Mouse (Mus musculus) WW6 (cell line): ENCODE data around the gene Fam131b.

Experiments used
- DNase-seq: peaks from one replicate; pipeline ENCODE4 v3.0.0-alpha.2; 2013; ENCODE audit warnings: low read depth, low spot score

Gene Fam131b

DNA sequence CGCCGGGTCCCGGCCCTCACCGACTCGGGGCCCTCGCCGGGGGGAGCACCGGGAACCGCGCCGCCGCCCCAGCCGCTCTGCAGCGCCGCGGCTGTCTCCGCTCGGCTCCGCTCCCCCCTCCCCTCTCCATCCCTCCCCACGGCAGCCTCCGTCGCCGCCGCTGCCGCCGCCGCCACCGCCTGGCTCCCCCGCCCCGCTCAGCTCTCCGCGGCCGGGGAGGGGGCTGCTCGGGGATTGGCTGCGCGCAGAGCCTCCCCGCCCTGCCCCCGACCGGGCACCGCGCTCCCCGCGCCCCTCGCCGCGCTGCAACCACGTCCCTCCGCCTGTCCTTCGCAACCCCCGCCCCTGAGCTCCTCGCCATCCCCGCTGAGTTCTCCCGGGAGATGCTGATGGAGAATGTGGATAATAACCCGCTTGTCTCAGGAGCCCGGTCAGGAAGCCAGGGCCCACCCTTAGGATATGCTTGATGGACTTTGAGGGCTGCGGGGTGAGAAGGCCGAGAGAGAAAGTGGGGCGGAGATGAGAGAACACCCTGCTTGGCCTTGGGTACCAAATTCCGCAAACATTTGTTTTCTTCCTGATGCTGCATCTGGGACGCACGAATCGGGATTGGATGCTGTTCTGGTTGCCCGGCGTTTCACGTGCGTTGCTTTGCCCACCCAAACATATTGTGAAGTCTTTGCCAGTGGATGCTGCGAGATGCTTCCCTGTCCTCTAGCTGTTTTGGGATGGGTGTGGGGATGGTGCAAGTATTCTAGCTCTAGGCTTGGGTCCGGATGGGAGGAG is at the start of gene Fam131b:
Gene Fam131b, minus strand, starts transcription at position 162 of the 786 bp plus-strand sequence.
- DNase-seq, result no peak

DNA sequence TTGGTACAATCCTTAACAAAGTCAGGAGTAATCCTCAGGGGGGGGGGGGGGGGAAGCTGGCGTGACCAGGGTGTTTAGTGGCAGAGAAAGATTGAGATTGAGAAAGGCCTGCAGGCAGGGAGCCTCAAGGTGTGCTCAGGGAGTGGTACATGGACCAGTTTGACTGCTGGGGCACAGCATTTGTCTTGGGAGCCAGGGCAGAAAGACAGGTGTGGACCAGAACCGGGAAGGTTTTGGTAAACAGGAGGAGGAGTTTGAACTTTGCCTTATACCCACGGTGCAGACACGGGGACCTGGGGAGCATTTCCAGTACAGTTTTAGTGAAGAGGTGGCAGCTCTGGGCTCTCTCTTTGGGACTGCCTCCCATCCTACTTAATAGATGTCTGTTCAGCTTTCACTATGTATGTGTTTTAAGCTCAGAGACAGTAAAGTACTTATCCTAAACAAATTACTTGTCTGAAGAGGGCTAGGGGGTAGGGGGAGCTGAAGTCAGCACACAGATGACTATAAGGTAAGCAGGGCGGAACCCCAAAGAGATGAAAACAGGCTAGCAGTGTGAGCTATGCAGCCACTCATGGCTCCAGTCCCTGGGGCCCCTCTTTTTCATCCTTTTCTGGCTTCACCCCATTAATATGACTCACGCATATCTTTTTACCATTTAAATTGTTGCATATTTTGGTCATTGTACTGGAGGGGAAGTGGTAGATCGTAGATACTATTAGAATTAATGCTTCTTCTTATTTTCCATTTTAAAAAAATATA is 49.4 kb upstream of the Fam131b start:
- DNase-seq, result no peak

DNA sequence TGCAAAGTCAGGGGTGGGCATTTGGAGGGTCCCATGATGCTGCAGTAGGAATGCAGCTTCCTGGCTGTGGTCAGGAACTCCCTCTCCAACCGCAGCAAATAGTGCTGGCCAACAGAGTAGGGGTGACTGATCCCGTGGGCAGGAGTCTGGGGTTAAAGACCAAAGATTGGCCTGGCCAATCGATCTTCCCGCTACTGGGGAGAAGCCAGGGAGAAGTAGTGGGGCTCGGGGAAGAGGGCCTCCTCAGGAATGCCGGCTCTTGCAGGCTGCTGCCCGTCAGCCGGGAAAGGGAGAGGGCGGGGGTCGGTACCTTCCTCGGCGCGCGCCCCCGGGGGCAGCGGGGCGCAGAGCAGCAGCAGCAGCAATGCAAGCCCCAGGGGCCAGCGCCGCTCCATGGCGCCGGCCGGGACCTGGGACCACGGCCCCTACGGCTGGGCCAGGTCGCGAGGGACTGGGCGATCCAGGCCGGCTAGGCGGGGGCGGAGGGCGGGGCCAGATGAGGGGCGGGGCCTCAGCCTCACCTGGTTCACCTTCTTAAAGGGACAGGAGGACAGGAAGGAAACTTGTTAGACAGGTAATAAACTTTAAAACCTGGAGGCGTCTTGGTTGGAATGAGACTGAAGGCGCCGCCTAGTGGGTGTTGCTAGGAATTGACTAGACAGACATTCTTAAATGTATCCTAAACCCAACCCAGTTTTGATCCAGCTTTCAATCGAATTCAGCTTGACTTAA is 48.5 kb upstream of the Fam131b start, which contains the start of gene Epha1:
Gene Epha1, minus strand, starts transcription at position 453 of the 732 bp plus-strand sequence.
- DNase-seq, result peak; percentile 56

DNA sequence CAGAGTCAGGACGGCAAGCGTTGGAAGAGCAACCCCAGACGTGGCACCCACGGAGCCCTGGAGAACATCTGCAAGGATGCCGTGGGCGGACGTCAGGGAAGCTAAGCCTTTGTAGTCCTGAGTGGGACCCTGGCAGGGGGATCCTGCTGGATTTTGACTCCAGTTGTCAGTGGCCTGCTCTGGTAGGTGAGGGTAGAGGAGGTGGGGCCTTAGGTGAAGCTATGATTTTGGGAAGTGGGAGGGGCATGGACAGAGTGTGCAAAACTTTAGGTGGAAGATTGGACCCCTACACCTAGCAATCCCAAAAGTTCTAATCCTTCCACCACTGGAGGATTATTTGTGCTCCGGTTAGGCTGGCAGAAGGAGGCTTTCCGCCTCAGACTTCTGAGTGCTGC is 48.0 kb upstream of the Fam131b start:
- DNase-seq, result no peak

DNA sequence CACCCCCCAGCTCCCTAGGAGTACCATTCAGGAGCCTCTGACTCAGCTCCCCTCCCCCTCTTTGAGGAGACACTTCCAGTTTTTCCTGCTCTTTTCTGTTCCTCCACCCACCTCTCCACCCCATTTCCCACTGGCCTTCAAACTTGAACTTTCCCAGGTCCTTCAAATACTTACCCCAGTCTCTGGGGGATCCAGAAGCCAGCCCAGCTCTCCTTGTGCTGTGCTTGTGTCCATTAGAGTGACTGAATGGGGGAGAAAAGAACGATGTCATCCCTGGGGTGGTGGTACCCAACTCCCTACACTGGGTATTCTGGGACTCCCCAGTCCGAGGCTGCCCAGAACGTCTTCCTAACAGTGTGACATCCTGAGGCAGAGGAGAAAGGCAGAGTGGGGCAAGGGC is 47.6 kb upstream of the Fam131b start:
- no peak for DNase-seq

DNA sequence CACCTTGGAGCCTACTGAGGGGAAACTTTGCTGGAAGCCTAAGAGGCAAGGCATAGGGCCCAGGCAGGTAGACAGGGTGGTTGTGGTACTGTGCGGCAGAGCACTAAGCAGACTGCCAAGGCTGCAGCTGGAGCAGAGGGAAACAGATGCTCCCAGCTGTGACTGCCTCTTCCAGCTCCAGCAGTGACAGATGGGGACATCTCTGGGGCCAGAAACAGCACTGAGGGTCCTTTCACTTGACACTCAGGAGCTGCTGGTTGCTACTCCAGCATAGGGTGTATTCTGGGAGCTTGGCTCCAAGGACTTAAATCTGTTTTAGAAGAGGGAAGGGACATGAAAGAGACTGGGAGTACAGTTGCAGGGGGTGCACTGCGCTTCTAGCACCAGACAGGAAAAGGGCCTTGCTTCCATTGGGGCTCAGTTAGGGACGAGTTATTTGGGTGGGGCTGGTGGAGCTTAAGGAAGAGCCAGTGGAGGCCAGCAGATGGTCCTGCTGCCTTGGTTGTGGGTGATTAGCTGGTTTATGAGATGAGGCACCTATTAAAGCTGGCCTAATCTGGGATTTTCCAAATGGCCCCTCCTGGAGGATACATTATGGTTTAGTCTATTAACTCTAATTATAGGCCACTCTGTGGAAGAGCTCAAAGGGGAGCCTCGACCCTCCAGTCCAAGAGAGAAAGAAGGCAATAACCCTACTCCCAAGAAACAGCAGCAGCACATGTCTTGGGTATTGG is 46.4 kb upstream of the Fam131b start:
- no peak for DNase-seq

DNA sequence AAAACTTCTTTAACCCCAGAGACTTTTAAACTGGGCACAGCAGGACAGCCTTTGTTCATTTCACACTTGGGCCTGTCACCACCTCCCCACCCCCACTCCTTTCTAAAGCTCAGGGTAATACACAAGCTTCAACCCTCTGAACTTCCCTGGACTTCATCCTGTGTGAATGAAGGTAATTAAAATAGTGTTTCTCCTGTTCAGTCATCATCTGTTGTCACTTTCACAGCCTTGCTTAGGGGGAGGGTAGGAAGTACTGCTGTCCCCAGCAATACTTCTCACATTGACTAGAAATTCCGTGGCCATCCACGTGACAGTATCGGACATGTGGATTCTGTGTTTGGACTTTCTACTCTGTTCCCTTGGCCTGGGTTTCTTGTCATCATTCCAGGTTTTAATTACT is 45.4 kb upstream of the Fam131b start:
- no peak for DNase-seq

DNA sequence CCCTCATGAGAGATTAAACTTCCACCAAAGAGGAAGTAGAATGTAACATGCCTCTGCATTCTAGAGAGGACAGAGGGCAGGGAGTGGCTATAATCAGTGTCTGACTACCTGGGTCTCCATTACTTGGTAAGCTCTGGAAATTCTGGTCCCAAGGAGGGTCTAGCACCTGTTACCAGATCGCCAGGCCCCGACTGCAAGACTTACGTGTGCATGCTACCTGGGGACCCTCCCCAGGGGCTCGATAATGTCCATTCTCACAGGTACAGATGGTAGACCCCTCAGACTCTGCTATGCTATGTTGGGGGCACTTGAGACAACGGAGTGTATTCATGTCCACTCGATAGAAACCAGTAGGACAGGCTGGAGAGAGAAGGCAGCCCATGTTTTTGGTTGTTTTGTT is 40.8 kb upstream of the Fam131b start:
- DNase-seq, result no peak

DNA sequence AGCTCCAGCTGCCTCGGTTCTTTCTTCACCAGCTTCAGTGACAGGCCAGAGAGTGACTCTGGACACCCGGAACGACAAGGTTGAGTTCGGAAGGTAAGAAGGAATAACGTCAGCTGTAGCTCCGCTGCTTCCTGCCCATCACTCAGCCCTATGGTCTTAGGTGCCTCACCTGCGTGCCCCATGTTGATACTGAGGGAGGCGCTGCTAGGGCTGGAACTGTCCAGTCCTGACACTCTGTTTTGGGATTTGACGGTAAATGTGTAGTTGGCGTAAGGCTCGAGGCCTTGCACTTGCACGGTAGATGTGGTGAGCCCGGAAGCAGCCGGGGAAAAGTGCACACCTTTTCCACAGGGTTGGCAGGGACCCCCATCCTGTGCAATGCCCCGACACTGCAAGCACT is 40.2 kb upstream of the Fam131b start:
- no peak for DNase-seq

DNA sequence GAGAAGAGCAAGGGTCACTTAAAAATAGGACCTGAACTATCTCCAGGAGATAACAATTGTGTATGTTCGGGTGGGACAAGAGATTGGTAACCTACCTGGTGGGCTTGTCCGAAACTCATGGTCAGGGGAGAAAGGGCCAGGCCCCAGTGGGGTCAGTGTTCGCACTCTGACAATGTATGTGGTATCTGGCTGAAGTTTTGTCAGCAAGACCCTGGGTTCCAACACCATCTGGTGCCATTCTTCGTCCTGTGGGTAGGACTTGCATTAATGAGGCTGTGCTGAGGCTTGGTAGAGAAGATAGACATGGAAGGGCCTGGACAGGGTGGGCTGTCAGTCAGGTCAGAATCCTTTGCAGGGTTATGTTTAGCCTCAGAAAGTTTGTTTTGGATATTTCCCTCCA is 39.6 kb upstream of the Fam131b start:
- no peak for DNase-seq

DNA sequence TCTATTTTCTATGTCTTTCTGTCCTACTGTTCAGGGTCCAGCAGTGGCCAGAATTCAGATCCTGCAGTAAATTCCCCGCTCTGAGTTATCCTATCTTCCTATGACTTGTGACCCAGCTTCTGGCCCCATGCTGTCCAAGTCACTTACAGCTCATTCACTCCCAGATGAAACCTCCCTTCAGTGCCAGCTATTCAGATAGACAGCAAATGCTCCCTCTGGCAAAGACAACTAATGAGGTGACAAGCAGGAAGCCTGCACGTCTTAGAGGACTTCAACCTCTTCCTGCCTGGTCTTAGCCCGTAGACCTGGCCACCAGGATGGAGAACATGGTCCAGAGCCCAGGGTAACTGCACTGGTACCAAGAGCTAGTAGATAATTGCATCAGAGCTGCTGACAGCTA is 38.5 kb upstream of the Fam131b start:
- no peak for DNase-seq

DNA sequence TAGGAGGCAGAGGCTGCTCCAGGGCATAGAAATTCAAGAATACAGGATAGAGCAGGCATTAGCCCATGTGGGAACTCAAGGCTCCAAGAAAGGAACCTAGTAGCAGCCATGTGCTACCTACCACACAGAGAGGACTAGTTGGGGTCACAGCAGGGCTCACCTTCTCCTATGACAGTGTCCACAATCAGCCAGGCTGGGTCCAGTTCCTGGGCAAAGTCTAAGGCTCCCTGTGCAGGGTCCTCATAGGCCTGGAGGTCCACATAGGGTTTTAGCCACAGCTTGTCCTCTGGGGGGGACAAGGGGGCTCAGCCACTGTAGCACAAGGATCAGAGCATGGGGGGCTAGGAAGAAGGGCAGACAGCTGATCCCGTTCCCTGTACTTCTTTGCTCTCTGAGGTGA is 38.1 kb upstream of the Fam131b start:
- no peak for DNase-seq

DNA sequence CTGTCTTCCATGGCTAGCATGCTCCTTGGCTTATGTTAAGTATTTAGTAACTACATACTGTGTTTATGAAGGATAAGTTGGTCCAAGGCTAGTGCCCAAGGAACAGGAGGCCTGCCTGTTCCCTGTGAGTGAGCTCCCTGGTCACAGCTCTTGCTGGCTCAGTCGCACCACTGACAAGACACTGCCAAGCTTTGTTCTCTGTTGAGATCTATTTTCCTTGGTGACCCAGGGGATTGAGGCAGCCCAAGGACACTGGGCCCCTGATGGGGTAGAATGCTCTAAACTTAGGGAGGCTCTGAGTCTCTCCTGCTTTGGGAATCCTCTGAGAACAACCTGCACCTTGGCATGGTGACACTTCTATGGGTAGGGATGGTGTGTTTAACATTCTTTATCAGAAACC is 37.6 kb upstream of the Fam131b start:
- no peak for DNase-seq

DNA sequence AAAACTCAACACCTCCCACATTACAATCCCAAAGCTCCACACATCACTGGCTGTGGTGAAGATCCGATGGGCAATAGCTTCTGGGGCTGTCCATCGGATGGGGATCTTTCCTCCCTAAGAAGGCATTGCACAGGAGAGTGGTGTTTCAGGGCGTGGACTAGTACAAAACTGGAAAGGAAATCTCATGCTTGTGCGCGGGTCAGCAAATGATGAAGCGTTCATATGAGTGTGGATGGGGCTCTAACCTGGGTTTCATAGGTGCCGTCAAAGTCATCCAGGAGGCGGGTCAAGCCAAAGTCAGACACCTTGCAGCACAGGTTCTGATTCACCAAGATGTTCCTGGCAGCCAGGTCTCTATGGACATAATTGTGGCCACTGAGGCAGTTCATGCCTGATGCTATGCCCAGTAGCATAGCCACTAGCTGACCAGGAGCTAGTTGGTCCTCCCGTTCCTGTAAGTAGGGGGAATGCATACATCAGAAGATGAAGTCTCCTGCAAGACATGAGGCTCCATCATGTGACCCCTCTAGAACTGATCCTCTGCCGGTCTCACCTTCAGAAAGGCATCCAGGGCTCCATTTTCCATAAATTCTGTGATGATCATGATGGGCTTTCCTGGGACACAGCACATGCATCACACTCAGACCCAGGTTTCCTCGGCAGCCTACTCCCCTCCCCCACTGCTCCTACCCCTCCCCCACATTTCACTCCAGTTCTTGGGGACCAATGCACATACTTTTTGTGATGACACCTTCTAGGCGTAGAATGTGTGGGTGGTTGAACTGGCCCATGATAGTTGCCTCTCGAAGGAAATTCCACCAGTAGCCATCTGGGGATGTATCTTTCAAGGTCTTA is 36.8 kb upstream of the Fam131b start:
- no peak for DNase-seq

DNA sequence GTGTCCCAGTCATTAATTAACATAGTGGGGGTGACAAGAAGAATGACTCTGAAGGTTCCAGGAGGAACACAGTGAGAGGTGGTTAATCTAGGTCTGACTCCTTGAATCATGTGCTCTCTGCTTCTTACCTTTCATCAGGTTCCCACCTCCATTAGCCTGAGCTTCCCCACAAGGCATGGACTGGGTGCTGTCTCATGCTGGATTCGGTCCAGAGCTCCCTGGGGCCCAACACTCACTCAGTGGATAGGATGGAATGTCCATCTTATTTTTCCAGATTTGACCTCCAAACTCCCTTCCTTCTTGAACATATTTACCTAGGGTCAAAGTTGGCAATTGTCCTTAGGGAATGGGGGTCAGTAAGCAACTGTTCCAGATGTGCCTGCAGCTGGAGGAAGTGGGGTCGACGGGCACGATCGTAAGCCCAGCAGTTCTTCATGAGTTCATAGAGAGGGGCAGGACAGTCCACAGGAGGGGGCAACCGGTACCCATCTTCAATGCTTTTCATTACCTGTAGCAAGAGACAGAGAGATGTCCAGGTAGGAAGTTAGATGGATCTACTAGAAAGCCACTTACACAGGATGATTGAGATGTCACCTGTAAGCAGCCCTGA is 35.9 kb upstream of the Fam131b start:
- DNase-seq, result no peak

DNA sequence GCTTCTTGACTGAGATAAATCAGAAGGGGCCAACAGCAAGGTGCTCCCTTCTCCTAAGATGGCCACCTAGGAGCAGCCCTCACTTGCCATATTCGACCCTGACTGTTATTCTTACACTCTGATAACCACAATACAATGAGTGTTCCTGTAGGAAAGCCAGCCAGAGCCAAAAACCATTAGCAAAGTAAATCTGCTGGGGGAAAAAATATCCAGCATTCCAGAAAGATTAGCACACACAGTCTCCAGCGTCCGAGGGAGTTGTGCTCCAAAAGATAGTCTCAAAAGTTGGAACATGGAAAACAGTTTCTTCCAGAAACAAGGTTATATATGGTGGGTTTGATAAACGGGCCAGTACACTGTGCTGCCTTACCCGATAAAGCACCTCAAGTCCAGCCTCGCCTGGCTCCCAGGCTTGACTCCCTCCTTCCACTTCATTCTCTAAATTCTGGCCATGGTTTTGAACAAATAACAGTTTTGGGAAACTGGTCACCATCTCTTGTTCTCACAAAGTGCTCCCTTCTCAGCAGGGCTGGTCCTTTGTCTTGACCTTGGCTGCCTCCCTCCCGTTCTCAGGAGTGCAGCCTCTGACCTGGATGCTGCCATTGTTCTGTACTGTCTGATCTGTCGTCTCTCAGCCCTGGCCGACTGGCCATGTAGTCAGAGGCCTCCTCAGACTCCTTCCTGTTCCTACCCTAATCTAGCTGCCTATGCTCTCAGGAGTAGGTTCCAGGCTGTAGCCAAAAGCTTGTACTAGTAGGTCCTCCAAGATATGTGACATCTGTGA is 35.1 kb upstream of the Fam131b start:
- DNase-seq, result no peak

DNA sequence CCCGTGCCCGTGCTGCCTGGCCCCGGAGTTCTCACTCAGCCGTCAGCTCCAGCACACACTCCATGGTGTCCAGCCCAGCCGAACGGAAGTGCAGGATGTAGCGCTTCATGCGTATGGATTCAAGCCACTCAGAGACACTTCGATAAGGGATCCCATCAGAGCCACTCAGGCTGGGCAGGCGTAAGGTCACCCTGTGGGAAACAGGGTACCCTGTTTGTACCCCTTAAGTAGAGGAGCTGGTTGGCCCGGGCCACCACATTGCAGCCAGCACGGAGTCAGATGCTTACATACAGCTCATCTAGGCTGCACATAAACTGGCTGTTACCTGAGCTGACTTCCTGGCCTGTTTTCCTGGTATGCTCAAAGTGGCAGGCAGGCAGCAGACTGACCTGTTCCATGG is 34.5 kb upstream of the Fam131b start:
- no peak for DNase-seq

DNA sequence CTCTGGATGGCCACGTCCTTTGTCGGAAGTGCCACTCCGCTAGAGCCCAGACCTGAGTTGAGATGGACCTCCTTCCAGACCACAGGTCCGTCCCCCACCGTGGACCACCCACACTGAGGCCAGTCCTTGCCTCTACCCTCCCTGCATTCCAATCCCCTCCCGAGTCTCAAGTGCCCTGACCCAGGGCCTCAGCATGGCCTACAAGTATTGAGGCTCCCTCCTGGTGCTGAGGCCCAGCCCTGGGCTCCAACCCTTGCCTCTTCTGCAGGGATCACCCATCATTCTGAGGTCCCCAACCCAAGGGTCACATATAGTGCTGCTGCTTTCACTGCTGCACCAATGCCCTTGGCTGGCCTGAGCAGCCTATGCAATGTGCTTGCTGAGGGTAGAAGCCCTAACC is 33.5 kb upstream of the Fam131b start:
- DNase-seq, result no peak

DNA sequence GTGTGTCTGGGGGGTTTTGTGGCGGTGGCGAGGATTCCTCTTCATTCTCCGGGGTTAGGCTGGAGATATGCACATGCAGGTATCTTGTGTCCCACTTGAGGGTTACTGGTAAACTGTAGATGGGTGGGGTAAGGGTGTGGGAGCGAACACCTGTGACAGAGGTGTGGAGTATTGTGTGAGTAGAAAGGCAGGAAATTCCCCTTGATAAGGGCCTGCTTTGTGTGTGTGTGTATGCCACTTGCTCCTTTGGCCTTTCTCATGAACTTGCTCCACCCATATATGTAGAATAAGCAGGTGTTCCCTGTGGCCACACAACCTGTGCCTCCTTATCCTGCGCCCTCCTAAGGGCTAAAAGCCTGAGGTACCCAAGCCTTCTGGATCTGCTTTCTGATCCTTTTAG is 32.5 kb upstream of the Fam131b start:
- no peak for DNase-seq
